Mouse (Mus musculus): ENCODE data around the gene Cyb5d1. TPM values are rescaled to one million over a fixed set of nuclear protein-coding genes. Genes with fewer than 3 reads are reported as not detected.

The Cyb5d1 gene
- total RNA-seq, 2 experiments from 2014 or later = 25.2 to 32.7 TPM

DNA sequence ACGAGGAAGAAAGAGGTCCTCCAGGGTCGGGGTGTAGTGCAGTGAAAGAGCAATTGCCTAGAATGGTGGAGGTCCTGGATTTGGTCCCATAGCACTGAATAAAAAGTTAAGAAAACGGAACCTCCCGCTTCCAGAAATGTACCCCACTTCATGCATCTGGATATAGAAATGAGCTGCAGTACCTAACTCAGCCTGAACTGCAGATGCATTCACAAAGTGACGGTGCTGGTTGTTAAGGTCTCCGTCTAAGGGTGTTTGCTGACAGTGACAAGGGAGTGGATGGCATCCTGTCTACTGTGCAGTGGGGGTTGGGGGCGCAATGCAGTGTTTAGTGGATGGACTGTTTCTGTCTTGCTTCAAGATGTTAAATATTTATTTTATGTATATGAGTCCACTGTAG lies 8.7 kb downstream of the Cyb5d1 start:
- no peak for ATAC-seq (replicated peaks; ENCODE audit: poor library complexity, severe bottlenecking)

DNA sequence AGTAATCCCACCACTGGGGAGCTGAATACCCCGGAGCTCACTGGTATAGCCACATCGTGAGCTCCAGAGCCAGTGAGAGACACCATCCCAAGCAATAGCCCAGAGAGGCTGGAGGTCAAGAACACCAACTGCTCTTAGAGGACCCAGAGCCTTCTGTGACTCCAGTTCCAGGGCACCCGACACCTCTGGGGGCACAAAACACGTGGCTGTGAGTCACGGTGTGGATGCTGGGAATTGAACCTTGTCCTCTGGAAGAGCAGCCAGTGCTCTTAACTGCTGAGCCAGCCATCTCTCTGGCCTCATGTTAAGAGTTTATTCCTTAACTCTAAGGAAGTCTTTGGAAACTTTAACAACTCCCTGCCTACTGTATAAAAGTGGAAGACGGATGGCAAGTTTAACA lies 10.5 kb downstream of the Cyb5d1 start:
- no peak for ATAC-seq (replicated peaks; ENCODE audit: poor library complexity, severe bottlenecking)

DNA sequence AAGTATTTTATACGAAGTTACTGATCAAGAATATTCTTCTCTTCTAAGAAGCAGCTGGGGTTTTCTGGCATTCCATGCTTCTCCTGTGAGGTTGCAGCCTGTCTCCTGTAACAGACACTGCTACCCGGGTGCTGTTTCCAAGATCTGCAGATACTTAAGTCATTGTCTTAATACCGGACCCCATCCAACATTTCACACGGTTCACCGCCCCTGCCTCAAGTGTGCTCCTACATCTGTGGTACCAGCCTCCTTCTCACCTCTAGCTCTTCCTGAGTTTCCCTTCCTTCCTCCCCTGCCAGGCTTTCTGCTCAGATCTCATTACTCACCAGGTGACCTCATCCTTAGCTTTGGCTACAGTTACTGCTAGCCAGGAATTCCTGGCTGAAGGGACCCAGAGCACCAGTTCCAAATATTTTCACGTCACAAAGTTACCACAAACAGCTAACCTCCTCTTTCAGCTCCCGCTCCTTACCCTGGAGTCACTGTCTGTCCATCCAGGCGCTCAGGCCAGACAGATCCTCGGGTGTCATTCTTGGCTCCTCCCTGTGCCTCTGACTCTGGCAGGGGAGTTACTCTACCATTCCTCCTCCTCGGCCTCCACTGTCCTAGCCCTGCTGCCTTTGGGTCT lies 12.8 kb downstream of the Cyb5d1 start:
- no peak for ATAC-seq (replicated peaks; ENCODE audit: poor library complexity, severe bottlenecking)

DNA sequence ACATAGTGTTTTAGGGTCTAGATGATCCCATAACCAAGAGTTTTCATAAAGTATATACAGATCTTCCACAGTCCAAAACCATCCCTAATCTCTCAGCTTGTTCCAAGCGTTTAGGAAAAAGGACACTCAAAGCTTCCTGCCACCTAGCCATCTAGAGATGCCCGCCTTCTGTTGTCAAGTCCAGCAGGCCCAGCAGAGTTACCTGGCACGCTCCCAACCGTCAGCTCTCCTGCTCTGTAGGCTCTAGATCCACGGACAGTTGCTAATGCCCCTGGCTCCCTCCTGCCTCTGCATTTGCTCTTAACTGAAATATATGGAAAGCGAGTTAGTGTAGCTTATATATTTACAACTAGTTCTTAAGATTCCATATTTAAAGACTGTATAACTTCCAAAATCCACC lies 14.1 kb downstream of the Cyb5d1 start:
- ATAC-seq (replicated peaks; ENCODE audit: poor library complexity, severe bottlenecking) = no peak

DNA sequence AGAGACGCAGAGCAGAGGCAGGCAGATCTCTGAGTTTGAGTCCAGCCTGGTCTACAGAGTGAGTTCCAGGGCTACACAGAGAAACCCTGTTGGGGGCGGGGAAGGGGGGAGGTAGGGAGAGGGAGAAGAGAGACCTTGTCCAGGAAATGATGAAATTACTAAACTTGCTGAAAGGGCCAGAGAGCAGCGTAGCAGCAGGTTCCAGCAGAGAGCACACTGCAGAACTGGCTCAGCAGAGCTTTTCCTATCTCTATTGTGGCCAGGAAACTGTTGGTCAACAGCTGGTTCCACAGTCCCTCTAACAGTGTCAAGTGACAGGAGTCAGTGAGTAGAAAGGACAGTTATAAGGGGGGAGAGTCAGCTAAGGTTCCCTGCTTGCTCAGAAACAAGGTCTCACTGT lies 15.8 kb downstream of the Cyb5d1 start:
- ATAC-seq (replicated peaks; ENCODE audit: poor library complexity, severe bottlenecking) = peak; percentile 85

DNA sequence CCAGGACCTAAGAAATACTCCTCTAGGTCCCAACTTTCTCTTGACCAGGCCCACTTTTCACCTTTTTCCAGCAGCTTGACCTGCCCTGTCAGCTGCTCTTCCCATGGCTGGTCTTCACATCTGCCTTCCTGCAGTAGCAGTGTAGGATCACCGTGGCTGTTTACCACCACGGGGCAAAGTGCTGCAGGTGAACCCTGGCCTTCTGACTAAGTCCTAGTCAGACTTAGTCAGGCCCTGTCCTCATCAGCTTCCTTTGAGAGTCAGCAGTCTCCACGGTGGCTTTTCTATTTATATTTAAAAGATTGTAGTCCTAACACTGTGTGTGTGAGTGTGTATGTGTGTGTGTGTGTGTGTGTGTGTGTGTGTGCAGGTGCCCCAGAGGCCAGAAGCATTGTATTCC lies 17.7 kb downstream of the Cyb5d1 start:
- no peak for ATAC-seq (replicated peaks; ENCODE audit: poor library complexity, severe bottlenecking)

DNA sequence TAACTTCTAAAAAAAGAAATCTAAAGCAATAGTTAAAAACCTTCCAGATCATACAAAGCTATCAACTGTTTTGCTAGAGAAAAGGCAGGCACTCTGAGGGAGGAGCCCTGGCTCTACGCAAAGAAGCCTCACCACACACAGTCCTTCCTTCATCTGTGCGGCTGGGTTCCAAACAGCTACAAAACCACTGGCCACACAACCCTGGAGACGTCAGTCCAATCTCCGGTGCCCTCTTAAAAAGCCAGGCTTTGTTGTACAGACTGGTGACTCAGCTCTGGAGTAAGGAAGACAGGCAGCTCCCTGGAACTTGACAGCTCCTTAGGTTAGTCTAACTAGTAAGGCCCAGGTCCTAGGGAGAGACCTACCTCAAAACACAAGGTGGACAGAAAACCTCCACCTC lies 19.8 kb downstream of the Cyb5d1 start:
- no peak for ATAC-seq (replicated peaks; ENCODE audit: poor library complexity, severe bottlenecking)

DNA sequence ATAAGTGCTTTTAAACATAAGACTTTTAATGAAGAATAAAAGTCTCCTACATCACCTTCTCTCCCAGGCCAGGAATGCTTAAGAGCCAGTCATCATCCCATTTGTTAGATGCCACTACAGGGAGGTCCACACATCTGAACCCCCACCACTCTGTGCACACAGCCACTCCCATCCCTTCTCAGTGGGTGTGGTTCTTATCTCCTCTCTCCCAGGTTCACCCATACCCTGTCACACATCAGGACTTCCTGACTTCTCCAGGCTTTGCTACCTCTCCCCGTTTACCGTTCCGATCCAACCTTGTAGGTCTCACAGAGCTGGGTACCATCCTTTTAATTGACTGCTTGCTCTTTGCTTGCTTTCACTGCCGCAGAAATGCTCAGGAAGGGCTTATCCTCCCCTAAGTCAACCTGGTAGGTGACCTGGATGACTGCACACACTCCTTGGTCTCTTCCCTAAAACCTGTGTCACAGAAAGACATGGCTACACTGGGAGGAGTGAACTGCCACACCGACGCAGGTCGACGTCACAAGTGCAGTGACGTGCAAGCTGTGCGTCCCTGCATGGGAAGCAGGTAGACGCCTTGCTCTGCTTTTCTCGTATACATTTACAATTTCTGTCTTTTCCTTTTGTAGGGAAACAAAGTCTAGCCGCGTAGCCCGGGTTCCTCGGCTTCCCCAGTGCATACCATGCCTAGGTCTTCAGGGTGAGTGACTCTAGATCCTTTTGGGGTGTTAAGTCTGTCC lies 22.0 kb downstream of the Cyb5d1 start:
- no peak for ATAC-seq (replicated peaks; ENCODE audit: poor library complexity, severe bottlenecking)

DNA sequence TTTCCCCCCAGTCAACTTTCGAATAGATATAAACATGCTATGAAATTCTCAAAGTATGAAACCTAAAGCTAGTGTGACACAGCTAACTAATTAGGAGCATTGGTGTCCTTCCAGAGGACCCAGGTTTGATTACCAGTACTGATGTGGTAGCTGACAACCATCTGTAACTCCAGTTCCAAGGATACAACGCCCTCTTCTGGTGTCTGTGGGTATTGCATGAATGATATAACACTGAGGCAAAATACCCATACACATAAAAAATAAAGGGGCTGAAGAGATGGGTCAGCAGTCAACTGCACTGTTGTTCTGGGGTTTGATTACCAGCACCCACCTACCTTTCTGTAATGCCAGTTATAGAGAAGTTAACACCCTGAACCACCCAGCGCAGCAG lies 22.7 kb downstream of the Cyb5d1 start:
- ATAC-seq (replicated peaks; ENCODE audit: poor library complexity, severe bottlenecking) = no peak

DNA sequence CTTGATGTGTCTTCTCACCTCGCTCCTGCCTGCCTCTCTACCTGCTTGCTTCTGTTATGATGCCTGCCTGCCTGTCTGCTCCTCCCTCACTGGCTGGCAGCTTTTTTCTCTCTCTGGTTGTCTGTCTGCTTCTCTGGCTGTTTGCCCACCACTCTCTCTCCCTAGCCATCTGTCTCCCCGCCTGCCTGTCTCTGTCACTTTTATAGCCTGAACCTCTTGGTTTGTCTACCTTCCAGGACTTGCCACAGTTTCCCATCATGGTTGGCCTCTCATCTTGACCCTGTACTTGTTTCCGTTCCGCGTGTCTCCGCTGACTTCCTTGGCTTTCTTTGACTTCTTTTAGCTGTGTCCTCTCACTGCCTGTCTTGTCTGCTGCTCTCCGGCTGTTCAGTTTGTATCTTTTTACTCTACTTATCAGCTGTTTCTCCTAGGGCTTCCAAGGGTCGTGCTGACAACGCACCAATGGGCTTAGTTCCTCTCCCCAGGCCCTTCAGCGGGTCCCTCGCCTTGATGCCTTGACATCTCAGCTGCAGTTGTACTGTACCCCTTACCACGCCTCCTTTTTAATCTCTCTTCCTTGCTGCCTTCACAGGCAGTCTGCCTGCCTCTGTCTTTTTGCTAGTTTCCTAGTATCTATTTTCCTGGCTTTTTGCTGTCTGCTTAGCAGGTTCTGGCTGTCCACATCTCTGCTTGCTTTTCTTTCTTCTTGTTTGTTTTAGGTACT lies 23.2 kb downstream of the Cyb5d1 start:
- ATAC-seq (replicated peaks; ENCODE audit: poor library complexity, severe bottlenecking) = no peak

DNA sequence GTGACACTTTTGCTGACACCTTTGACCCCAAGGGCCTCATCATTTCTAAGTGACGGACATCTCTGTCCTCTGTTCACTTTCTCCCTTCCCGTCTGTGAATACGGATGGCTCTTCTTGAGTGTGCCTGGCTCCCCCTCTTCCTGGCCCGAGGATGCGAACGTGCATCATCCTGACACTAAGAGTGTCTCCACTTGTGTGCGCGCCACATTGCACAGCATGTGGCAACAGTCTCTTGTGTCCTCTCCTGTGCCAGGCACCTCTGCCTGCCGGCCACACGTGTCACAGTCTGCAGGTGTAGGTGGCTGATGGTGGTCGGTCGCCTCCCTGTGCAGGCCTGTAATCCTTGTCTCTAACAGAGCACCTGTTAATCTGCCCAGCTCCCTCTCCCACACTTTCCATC lies 23.8 kb downstream of the Cyb5d1 start:
- ATAC-seq (replicated peaks; ENCODE audit: poor library complexity, severe bottlenecking) = no peak

DNA sequence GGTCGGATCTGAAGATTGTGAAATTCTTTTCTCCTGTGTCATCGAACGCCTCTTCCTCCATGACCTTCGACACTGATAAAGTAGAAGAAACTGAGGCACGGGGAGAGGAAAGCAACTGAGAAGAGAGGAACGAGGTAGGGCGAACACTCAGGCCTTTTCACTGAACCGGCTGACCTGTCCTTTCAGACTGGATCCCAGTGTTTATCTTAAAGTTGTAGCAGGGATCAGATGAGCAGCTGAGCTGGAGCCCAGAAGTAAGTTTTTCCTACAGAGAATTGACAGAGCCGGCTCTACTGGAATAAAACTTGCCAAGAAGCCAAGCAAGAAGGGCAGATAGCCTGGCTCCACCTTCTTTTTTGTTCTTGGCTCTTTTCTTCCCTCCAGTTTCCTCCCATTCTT lies 24.6 kb downstream of the Cyb5d1 start:
- ATAC-seq (replicated peaks; ENCODE audit: poor library complexity, severe bottlenecking) = no peak

DNA sequence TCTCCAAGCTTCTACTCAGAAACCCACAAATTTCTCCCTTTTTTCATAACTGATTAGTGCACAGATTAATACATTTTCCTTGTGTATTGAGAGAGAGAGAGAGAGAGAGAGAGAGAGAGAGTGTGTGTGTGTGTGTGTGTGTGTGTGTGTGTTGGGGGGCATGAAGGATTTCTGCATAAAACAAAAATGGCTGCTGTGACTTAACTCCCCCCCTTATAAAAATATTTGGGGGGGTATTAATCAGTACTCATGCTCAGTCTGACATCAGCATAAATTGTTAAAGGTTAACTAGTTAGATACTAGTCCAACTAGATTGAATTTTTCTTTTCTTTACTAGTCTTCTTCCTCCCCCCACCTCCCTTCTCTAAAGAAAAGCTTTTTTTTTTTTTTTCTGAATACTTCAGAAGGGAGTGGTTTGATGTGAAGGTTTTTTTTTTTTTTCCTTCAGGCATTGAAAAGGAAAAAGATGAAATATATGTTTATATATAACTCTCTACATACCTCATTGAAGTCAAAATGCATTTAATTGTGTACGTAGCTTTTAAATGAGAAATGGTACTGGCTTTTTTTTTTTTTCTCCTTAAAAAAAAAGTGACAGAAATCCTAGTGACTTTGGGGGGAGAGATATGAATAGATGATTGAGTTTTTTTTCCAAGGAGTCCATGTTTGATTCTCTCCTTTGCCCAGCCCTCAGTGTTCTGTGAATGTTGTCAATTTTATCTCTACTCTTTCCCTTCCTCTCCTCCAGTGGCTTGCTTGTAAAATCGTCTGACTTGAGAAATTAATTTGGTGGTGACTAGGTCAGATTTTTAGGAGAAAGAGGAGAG lies 25.2 kb downstream of the Cyb5d1 start:
- ATAC-seq (replicated peaks; ENCODE audit: poor library complexity, severe bottlenecking) = no peak

DNA sequence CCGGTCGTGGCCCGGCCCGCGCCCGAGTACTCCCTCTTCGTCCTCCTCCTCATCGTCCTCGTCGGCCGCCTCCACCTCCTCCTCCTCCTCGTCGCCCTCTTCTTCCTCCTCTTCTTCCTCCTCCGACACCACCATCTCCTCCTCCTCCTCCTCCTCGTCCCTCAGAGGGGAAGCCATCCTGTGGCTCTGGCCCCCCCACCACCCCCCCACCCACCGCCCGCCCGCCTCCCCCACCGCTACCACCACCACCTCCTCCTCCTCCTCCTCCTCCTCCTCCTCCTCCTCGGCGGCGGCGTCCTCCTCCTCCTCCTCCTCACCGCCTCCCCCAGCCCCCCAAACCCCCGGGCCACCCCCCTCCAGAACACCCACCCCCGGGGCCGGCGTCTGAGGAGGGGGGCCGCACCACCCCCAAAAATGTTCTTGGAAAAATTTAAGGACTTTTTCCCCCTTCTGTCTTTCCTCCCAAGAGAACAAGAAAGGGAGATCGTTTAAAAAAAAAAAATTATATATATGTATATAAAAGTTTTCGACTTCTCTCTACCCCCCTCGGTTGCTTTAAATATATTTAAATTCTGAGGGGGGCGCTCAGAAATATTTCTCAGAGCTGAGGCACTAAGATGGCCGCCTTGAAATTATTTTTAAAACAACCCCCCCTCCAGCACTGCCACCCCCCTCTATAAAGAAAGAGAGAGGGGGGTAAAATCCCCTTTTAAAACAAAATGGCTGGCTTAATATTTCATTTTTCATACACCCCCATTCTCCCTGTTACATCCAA lies 26.0 kb downstream of the Cyb5d1 start, which contains the start of gene Chd3:
TSS of gene Chd3 (minus strand) at position 192 of the 775 bp plus-strand sequence.
- no peak for ATAC-seq (replicated peaks; ENCODE audit: poor library complexity, severe bottlenecking)

DNA sequence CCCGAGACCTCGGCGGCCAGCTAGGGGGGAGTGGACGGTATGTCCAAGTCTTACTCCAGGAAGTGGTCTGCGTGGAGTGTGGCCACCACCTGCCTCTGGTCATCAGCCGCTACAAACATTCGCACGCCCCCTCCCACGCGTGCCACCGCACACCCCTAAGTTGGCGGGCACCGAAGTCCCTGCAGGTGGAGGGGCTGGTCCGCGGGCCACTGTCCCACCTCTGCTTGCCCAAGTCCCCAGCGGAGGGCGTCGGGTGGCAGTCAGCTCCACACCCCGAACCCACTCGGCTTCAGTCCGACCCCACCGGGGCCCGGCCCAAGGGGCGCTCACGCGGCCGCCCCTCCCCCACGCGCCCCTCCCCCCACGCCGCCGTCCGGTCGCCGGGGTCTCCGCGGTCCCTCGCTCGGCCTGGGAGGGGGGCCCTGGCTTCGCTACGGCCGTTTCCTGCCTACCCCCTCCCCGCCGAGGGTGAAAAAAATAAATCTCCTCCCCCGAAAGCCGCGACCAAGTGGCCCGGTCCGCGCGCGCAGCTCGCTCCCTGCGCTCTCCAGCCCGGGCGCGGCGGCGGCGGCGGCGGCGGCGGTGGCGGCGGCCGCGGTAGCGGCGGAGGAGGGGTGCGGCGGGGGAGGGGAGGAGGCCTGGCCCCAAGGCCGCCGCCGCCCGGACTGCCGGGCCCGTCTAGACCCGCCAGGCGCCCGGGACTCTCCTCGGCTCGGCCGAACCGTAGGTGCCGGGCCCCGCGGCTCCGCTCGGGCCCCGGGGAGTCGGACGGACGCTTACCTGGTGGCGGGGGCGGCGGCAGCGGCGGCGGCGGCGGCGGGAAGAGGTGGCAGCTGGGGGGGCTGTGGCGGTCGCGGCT lies 26.8 kb downstream of the Cyb5d1 start:
- no peak for ATAC-seq (replicated peaks; ENCODE audit: poor library complexity, severe bottlenecking)

DNA sequence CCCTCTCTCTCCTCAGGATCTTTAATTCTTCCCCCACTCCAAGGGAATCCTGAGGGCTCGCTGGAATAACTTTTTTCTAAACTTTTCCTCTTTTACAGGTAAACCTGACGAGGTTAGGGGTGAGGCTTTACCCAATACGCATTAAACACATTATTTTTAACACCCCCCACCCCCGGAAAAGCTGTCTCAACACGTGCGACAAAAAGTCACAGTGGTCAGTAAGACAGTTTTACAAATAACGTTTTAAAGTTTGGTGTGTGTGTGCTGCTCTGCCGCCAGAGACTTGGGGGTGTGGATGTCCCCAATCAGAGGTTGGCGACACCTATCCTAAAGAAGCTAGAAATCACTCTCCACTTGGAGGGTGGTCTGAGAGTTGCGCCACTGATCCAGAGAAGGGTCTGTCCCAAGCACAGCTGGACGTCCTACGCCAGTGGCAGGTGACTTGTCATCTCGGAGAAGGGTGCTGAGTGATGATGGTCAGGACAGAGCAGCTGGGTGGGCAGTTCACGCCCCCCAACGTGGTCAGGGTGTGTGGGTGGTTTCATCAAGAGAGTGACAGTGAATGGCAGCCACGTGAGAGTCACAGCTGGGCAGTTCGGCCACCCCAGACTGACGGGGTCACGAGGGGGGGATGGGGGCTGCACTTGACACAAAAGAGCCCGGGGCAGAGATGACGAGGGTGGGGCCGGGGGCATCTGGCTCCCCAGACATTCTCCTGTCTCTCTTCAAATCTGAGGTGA lies 27.6 kb downstream of the Cyb5d1 start:
- peak; percentile 31 for ATAC-seq (replicated peaks; ENCODE audit: poor library complexity, severe bottlenecking)

DNA sequence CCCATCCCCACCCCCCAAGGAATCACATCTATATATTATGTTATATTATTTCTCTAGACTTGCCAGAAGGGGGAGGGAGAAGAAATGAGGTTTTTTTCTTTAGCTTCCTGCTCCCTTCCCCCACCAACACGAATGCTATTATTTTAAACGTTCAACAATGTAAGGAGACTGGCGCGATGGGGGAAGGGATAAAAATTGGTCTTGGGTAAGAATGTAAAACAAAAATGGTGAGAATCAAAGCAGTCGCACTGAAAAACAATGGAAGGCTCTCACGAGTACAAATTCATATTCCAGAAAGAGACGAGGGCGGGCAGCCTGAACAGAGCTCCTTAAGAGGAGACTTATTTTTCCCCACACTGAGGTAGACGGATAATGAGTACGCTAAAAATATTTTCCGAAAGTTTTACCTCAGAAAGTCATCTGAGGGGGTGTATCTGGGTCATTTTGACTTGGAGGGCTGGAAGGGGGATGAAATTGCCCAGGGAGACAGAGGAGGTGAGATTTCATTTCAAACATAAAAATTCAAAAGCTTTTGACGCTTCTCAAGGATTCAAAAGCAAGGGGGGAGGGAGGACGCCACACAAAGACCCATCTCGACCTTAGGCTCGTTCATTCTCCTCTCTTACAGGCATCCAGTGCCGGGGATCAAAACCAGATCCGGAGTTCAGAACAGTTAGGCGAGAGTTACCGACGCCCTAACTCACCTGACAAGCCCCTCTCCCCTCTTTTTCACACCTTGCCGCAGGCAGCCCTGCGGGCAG lies 28.4 kb downstream of the Cyb5d1 start:
- no peak for ATAC-seq (replicated peaks; ENCODE audit: poor library complexity, severe bottlenecking)

All from granulocyte monocyte progenitor cell, adult 5-6 weeks (primary cell).